Mouse (Mus musculus) lung, embryonic 14.5 days (tissue): ENCODE measurements around the gene Met. TPM values are rescaled to one million over a fixed set of nuclear protein-coding genes. Genes with fewer than 3 reads are reported as not detected.

ENCODE experiments used
- ATAC-seq: fragments of 200-750 bp; cut with Nextera tagmentation; 2 replicates; pipeline ENCODE4 v1.8.0; 2017; ENCODE audit warnings: mild to moderate bottlenecking, moderate TSS enrichment, moderate library complexity; ENCODE audit not compliant: insufficient read depth
- DNase-seq: peaks from one replicate; pipeline ENCODE4 v3.0.0-alpha.2; 2015
- H3K27ac ChIP-seq: fragments of 300-500 bp; sonication (generic); 2 replicates; pipeline ENCODE4 v1.5.1; 2014; ENCODE audit warnings: low read depth, mild to moderate bottlenecking, moderate library complexity
- H3K27me3 ChIP-seq: fragments of 300-500 bp; sonication (generic); 2 replicates; pipeline ENCODE4 v1.6.1; 2014; ENCODE audit warnings: low read length, control low read depth; ENCODE audit not compliant: insufficient read depth
- H3K36me3 ChIP-seq: fragments of 300-500 bp; sonication (generic); 2 replicates; pipeline ENCODE4 v1.6.1; 2014; ENCODE audit warnings: control low read depth; ENCODE audit not compliant: insufficient read depth
- H3K4me1 ChIP-seq: fragments of 300-500 bp; sonication (generic); 2 replicates; pipeline ENCODE4 v1.6.1; 2014; ENCODE audit warnings: antibody characterized with exemption, control low read depth; ENCODE audit not compliant: insufficient read depth
- H3K4me2 ChIP-seq: fragments of 300-500 bp; sonication (generic); 2 replicates; pipeline ENCODE4 v1.6.1; 2014; ENCODE audit warnings: mild to moderate bottlenecking
- H3K4me3 ChIP-seq: fragments of 300-500 bp; sonication (generic); 2 replicates; pipeline ENCODE4 v1.5.1; 2014; ENCODE audit warnings: low read depth, low read length
- H3K9ac ChIP-seq: fragments of 300-500 bp; sonication (generic); 2 replicates; pipeline ENCODE4 v1.6.1; 2014
- H3K9me3 ChIP-seq: fragments of 300-500 bp; sonication (generic); 2 replicates; pipeline ENCODE4 v1.6.1; 2016; ENCODE audit warnings: low read depth, low read length, control low read depth
- CTCF ChIP-seq: IDR thresholded peaks from 2 replicates; pipeline ENCODE4 v1.5.1; 2016; ENCODE audit warnings: antibody characterized with exemption, low read depth
- WGBS: fragments of 180-500 bp; shearing (Covaris S2); extraction: QIAGEN DNeasy Blood & Tissue Kit; methylation state at CpG from one replicate; pipeline ENCODE4 v1.1.7; 2014; 5-methylcytosine and 5-hydroxymethylcytosine counted together
- polyA plus RNA-seq: library from polyadenylated mRNA; unstranded; fragments of >200 nt; fragmentation: Nextera tagmentation; extraction: Ambion mirVana; gene quantifications from 2 replicates; pipeline ENCODE4 v1.2.1, GENCODE M21; 2014

Gene Met
- polyA plus RNA-seq, 1 experiment from 2014 or later, result 12.5 TPM

DNA sequence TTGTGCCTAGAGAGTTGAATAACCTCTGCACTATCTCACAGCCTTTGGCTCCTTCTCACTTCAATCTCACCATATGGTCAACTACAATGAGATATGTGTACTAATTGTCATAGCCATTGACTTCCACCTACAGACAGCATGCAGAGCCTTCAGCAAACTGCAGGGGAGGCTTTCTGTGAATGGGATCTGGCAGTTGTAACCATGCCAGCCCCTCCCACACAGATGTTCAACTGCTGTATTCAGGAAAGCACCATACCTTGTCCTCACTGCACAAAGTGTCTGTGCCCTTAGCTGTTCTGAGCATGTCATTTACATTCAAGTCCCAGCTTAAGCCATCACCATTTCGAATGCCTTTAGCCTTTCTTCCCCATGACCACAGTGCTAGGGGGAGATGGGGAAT lies 14.2 kb downstream of the Met start:
- Histone ChIP-seq H3K4me2 (no peak overlapping the region), H3K9ac (no peak overlapping the region), H3K27ac (no peak overlapping the region), H3K36me3 (no peaks in the 10 kb centered on the region), H3K4me1 (no peaks in the 10 kb centered on the region), H3K4me3 (no peak overlapping the region), H3K27me3 (no peaks in the 10 kb centered on the region), H3K9me3 (no peaks in the 10 kb centered on the region)
- DNase-seq (no peak), ATAC-seq (no peak)
- no peak for TF ChIP-seq CTCF
- WGBS, result 86% methylated on average over 1 of the region's 1 CpGs

DNA sequence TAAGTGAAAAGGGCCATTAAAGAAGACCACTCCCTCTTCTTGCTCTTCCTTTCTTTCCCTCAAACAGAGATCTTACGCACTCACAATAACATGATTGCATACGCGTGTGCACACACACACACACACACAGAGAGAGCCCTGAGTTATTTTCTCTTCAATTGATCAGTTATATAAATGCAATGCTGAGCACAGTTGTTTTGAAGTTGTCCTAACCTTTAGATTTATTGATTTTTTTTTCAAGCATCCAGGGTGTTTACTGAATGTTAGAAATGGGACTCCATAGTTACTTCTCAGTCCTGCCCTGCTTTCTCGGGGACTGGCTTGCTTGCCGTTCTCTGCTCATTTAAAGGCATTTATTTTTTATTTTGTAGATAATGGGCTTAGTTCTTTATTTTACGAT lies 14.7 kb downstream of the Met start:
- 89% methylated on average over 6 of the region's 6 CpGs for WGBS
- no peaks in the 10 kb centered on the region for H3K36me3 ChIP-seq
- DNase-seq (no peak), ATAC-seq (no peak)
- no peak overlapping the region for H3K4me2 ChIP-seq
- no peak overlapping the region for H3K27ac ChIP-seq
- H3K27me3 ChIP-seq, result no peaks in the 10 kb centered on the region
- H3K4me3 ChIP-seq, result no peak overlapping the region
- no peaks in the 10 kb centered on the region for H3K4me1 ChIP-seq
- no peak for TF ChIP-seq CTCF
- no peaks in the 10 kb centered on the region for H3K9me3 ChIP-seq
- H3K9ac ChIP-seq, result no peak overlapping the region

DNA sequence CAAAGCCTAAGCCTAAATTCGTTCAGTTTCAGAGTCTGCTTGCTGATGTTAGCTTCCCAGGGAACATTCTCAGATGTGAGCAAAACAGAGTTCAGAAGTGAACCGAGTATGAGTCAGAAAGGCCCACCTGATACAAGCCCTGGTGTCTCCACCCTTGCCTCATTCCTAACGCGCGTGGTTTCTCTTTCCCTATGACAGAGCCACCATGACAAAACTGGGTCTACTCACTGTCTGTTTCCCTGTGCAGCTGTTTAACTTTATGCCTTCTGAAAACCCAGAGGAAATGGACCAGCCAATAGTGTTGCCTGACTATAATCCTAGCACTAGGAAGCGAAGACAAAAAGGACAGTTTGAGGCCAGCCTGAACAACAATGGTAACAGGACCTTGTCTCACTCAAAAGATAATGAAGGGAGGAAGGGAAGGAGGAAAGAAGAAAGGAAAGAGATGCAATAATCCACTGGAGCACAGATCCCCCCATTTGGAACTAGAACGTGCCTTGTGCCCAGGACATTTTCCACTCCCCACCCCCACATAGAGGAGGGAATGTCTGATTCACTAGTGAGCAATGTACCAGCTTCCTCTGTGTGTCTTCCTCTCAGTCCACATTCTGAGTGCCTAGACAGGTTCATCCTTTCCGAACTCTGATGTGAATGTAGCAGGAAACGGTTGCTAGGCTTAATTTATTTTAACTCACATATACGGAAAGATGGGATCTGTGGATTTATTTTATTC lies 15.4 kb downstream of the Met start:
- TF ChIP-seq CTCF, result no peak
- H3K9me3 ChIP-seq, result no peaks in the 10 kb centered on the region
- 78% methylated on average over 10 of the region's 10 CpGs for WGBS

DNA sequence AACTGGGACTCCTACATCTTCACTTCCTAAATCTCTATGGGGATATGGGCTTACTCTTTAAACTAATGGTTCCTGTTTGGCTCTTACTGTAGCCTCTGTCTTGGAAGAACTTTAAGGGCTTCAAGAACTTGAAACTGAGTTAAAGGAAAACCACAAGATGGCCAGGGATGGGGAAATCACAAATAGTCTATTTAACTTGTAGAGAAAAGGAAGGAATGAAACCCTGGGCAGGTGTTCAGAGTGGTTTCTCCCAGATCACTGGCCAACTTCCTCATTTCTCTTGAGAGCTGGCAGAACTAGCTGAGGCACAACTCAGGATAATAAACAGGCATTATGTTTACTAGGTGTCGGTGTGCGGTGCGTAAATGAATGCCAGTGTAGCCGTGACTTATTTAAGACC lies 17.5 kb downstream of the Met start:
- no peak for ATAC-seq
- 90% methylated on average over 4 of the region's 4 CpGs for WGBS

More for the DNA sequence above, 15.4 kb downstream of the Met start:
- Histone ChIP-seq H3K4me1 (no peaks in the 10 kb centered on the region), H3K36me3 (no peaks in the 10 kb centered on the region), H3K4me3 (no peak overlapping the region), H3K4me2 (no peak overlapping the region), H3K27me3 (no peaks in the 10 kb centered on the region), H3K27ac (no peak overlapping the region), H3K9ac (no peak overlapping the region)
- DNase-seq (no peak), ATAC-seq (no peak)

DNA sequence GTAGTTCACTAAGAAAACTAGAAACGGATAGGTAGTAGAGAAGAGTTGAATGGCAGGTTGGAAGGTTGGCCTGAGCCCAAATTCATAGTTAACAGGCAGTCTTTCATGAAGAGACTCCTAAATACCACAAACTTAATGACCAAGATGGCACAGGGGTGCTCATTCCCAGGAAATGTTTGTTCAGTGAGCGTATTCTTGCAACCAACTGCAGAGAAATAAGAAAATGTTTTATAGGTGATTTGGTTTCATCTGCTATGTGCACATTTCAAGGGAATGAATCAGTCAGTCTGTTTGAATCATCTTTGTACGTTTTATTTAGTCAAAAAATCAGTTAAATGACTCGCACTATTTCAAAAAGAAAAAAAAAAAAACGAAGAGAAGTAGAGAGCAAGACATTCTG lies 21.6 kb downstream of the Met start:
- no peak for ATAC-seq
- Histone ChIP-seq H3K27me3 (no peaks in the 10 kb centered on the region), H3K4me2 (no peak overlapping the region), H3K36me3 (no peaks in the 10 kb centered on the region), H3K9ac (no peak overlapping the region), H3K4me3 (no peak overlapping the region), H3K4me1 (no peaks in the 10 kb centered on the region), H3K27ac (no peak overlapping the region), H3K9me3 (no peaks in the 10 kb centered on the region)
- DNase-seq, result no peak
- 81% methylated on average over 5 of the region's 5 CpGs for WGBS
- TF ChIP-seq CTCF, result no peak

More for the DNA sequence above, 17.5 kb downstream of the Met start:
- H3K4me1 ChIP-seq, result no peaks in the 10 kb centered on the region
- no peak overlapping the region for H3K9ac ChIP-seq
- no peak overlapping the region for H3K27ac ChIP-seq
- no peak for TF ChIP-seq CTCF
- H3K4me2 ChIP-seq, result no peak overlapping the region
- H3K4me3 ChIP-seq, result no peak overlapping the region
- H3K36me3 ChIP-seq, result no peaks in the 10 kb centered on the region
- peak; percentile 13 for DNase-seq
- no peaks in the 10 kb centered on the region for H3K9me3 ChIP-seq
- H3K27me3 ChIP-seq, result no peaks in the 10 kb centered on the region

DNA sequence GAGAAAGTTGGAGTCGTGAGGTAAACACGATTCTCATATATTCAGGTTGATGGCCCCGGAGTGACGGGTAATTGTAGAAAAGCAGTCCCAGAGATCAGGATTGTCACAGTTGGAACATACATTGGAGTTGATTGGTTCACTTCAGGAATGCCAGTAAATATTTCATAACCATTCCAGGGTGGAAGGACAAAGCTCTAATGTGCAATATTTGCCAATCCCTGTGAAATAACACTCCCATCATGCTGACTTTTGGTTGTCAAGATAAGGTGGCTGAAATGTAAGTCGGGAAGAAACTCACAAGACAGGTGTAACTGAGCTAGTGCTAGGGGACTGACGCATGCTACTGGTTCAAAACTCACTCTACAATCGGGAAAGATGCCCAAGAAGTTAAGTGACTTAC lies 22.2 kb downstream of the Met start:
- no peak overlapping the region for H3K27ac ChIP-seq
- no peaks in the 10 kb centered on the region for H3K4me1 ChIP-seq
- no peaks in the 10 kb centered on the region for H3K9me3 ChIP-seq
- no peaks in the 10 kb centered on the region for H3K27me3 ChIP-seq
- WGBS, result 84% methylated on average over 7 of the region's 7 CpGs
- no peak for DNase-seq
- no peaks in the 10 kb centered on the region for H3K36me3 ChIP-seq
- no peak overlapping the region for H3K9ac ChIP-seq
- no peak overlapping the region for H3K4me2 ChIP-seq
- no peak overlapping the region for H3K4me3 ChIP-seq
- TF ChIP-seq CTCF, result no peak
- no peak for ATAC-seq

DNA sequence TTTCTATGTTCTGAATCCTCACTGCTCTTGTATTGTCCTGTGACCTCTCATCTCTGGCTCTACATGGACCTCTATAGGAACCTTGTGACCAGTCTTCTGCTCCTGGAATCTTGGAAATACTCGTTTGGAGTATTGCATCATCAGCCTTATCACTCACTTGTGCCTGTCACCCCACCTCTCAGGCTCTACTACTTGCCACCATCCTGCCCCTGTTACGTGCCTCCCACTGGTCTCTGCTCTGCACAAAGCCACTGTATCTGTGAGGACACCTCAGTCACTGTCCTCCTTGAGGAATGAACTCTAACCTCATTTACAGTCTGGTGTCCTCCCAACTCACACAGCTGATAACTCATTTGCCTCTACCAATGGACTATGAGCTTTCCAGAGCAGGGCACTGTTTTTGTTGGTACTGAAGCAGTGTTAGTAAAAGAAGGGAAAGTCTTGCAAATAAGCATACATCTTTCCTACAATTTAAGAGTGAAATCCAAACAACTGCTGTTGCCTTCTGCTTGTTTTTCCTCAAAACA lies 24.8 kb downstream of the Met start:
- DNase-seq, result no peak
- Histone ChIP-seq H3K36me3 (no peaks in the 10 kb centered on the region), H3K9ac (no peak overlapping the region), H3K4me2 (no peak overlapping the region), H3K4me1 (no peaks in the 10 kb centered on the region), H3K27me3 (no peaks in the 10 kb centered on the region), H3K9me3 (no peaks in the 10 kb centered on the region), H3K4me3 (no peak overlapping the region), H3K27ac (no peak overlapping the region)
- WGBS, result 57% methylated on average over 2 of the region's 2 CpGs
- no peak for TF ChIP-seq CTCF
- ATAC-seq, result no peak
